In genomic region chr13:111204580-111205285, GRCm38 (mm10) we compare ENCODE assay signal across 9 mouse cellular contexts. TPM values are rescaled to one million over a fixed set of nuclear protein-coding genes. Genes with fewer than 3 reads are reported as not detected.
DNase-seq lines count a peak whose midpoint lies in the region; ATAC-seq and TF ChIP-seq lines count a peak whose summit lies in the region.
"Had no signal": no experiment of that assay in that cellular context is flagged by ENCODE, and none has a peak within 500 bp of the region (broad histone marks: within the 10 kb centered on the region; RNA-seq: fewer than 3 reads in every experiment).

No protein-coding gene starts in this region.

- 83% methylated on average over 11 of the region's 11 CpGs for WGBS in midbrain, embryonic 11.5 days
- 86% methylated on average over 11 of the region's 11 CpGs for WGBS in midbrain, embryonic 13.5 days

- H3K36me3 ChIP-seq in midbrain, embryonic 11.5 days (ENCODE audit: control insufficient read depth, insufficient read depth, low read length): no peaks in the 10 kb centered on the region
- H3K36me3 ChIP-seq in midbrain, embryonic 13.5 days: no peaks in the 10 kb centered on the region

- H3K4me3 ChIP-seq in midbrain, embryonic 11.5 days (ENCODE audit: low read depth, low read length): no peak overlapping the region
- H3K4me3 ChIP-seq in midbrain, embryonic 13.5 days (replicated peaks): no peak overlapping the region
- H3K4me3 ChIP-seq in gastrocnemius, adult 2 months: no peak overlapping the region

- H3K27ac ChIP-seq in midbrain, embryonic 11.5 days (ENCODE audit: low read depth, low read length): no peak overlapping the region
- no peak overlapping the region for H3K27ac ChIP-seq in midbrain, embryonic 13.5 days
- H3K27ac ChIP-seq in gastrocnemius, adult 2 months: no peak overlapping the region

- TF ChIP-seq CTCF in gastrocnemius, adult 2 months (IDR thresholded peaks at IDR 0.05): no peak

- no peak for ATAC-seq in midbrain, embryonic 11.5 days (ENCODE audit: low FRiP score)
- no peak for ATAC-seq in midbrain, embryonic 13.5 days
- no peak for ATAC-seq in activated CD4-positive, CD25-positive, alpha-beta regulatory T cell, adult 4 months

- no peak overlapping the region for H3K4me2 ChIP-seq in midbrain, embryonic 11.5 days
- H3K4me2 ChIP-seq in midbrain, embryonic 13.5 days (replicated peaks): no peak overlapping the region

- no peak overlapping the region for H3K9ac ChIP-seq in midbrain, embryonic 11.5 days (ENCODE audit: low read length)
- no peak overlapping the region for H3K9ac ChIP-seq in midbrain, embryonic 13.5 days (replicated peaks)

- no peaks in the 10 kb centered on the region for H3K9me3 ChIP-seq in midbrain, embryonic 11.5 days (ENCODE audit: control insufficient read depth, low read length)
- no peaks in the 10 kb centered on the region for H3K9me3 ChIP-seq in midbrain, embryonic 13.5 days

- H3K27me3 ChIP-seq in midbrain, embryonic 11.5 days (ENCODE audit: control insufficient read depth, insufficient read depth, low read length): no peaks in the 10 kb centered on the region
- no peaks in the 10 kb centered on the region for H3K27me3 ChIP-seq in midbrain, embryonic 13.5 days

- peak; percentile 28 to 30 for DNase-seq in adrenal gland, adult (ENCODE audit: inconsistent age in 2 of 2, low spot score in 1 of 2)
- DNase-seq in adrenal gland, postnatal 4 days (ENCODE audit: low spot score in 2 of 2): no peak
- peak; percentile 47 for DNase-seq in midbrain, embryonic 11.5 days (ENCODE audit: low spot score, missing footprints)
- DNase-seq in gastrocnemius, adult 2 months: peak; percentile 44
- peak; percentile 48 to 54 for DNase-seq in right cerebral cortex, postnatal 10 days (ENCODE audit: low spot score in 2 of 2)
- DNase-seq in liver: no peak

- H3K4me1 ChIP-seq in midbrain, embryonic 11.5 days (ENCODE audit: control insufficient read depth, insufficient read depth, low read length): no peaks in the 10 kb centered on the region
- H3K4me1 ChIP-seq in midbrain, embryonic 13.5 days (replicated peaks): no peaks in the 10 kb centered on the region

- intact Hi-C loops in gastrocnemius, adult 2 months (cut with DNase I): no loop called here

RNA-seq across cellular contexts. Expression of gene Actbl2, which starts 50.1 kb away (rescaled TPM):
- under 1 TPM in 1 of 2 experiments, not detected in 1; 0.11 TPM for total RNA-seq in adrenal gland, postnatal 4 days (2021)
- polyA plus RNA-seq in midbrain, embryonic 11.5 days (2014; fragmentation: Nextera tagmentation; extraction: Ambion mirVana): not detected in 2 replicates
- not detected in 2 replicates for polyA plus RNA-seq in midbrain, embryonic 13.5 days (2015; fragmentation: Nextera tagmentation; extraction: Ambion mirVana)
- not detected for total RNA-seq in gastrocnemius, adult 2 months (2021)
- polyA plus RNA-seq in activated CD4-positive, CD25-positive, alpha-beta regulatory T cell, adult 4 months (2017; shearing (Covaris generic)): under 1 TPM in 1 of 2 experiments, not detected in 1; 0.28 TPM
- total RNA-seq: liver, adult 2 months had no signal
- polyA plus RNA-seq: liver, adult 2 months had no signal

Comparison
In these comparisons a context has a peak if more than half of its experiments do, and no peak if none do; other contexts are left out.
1. DNase-seq: peak in adrenal gland, adult (2 of 2), midbrain, embryonic 11.5 days (single experiment), gastrocnemius, adult 2 months (single experiment) and right cerebral cortex, postnatal 10 days (2 of 2); none in adrenal gland, postnatal 4 days (0 of 2) and liver (single experiment).